8 mouse cellular contexts compared by ENCODE assay signal in genomic region chr15:84557189-84557921, GRCm38 (mm10). TPM values are rescaled to one million over a fixed set of nuclear protein-coding genes. Genes with fewer than 3 reads are reported as not detected.
DNase-seq lines count a peak whose midpoint lies in the region; ATAC-seq and TF ChIP-seq lines count a peak whose summit lies in the region.

Rtl6 (minus strand) TSS chr15:84557823.

- H3K9me3 ChIP-seq in embryonic facial prominence, embryonic 13.5 days: 0 out of 2 replicates have a peak, but pooled peaks cover 3% of the 10 kb centered on the region
- H3K9me3 ChIP-seq in limb, embryonic 11.5 days (ENCODE audit: control insufficient read depth, low read length): no peaks in the 10 kb centered on the region
- H3K9me3 ChIP-seq in midbrain, embryonic 13.5 days: no peaks in the 10 kb centered on the region

- 15% methylated on average over 58 of the region's 59 CpGs for WGBS in bone marrow, adult 2 months
- 8% methylated on average over 59 of the region's 59 CpGs for WGBS in embryonic facial prominence, embryonic 13.5 days
- whole genome bisulfite sequencing in limb, embryonic 11.5 days: 11% methylated on average over 59 of the region's 59 CpGs
- 9% methylated on average over 59 of the region's 59 CpGs for WGBS in midbrain, embryonic 13.5 days
- 11% methylated on average over 59 of the region's 59 CpGs for WGBS in small intestine, adult 2 months

- H3K27me3 ChIP-seq in embryonic facial prominence, embryonic 13.5 days: no peaks in the 10 kb centered on the region
- H3K27me3 ChIP-seq in limb, embryonic 11.5 days (ENCODE audit: control insufficient read depth, insufficient read depth, low read length): no peaks in the 10 kb centered on the region
- H3K27me3 ChIP-seq in midbrain, embryonic 13.5 days: 0 out of 2 replicates have a peak, but pooled peaks cover 8% of the 10 kb centered on the region
- H3K27me3 ChIP-seq in small intestine, adult 2 months (ENCODE audit: control insufficient read depth, insufficient read depth, low read length): no peaks in the 10 kb centered on the region

- H3K4me3 ChIP-seq in bone marrow, adult 2 months (replicated peaks; ENCODE audit: control insufficient read depth, low read depth, low read length): peak within 1 kb of the TSS; percentile 51
- peak within 1 kb of the TSS; percentile 81 for H3K4me3 ChIP-seq in embryonic facial prominence, embryonic 13.5 days
- peak within 1 kb of the TSS; percentile 76 for H3K4me3 ChIP-seq in limb, embryonic 11.5 days (ENCODE audit: low read depth, low read length)
- H3K4me3 ChIP-seq in midbrain, embryonic 13.5 days (replicated peaks): peak within 1 kb of the TSS; percentile 62
- peak within 1 kb of the TSS; percentile 98 for H3K4me3 ChIP-seq in small intestine, adult 2 months (ENCODE audit: low read depth, low read length)

- peaks cover 36% of the 10 kb centered on the region for H3K36me3 ChIP-seq in embryonic facial prominence, embryonic 13.5 days
- peaks cover 7% of the 10 kb centered on the region; the same call in 1 of the 2 replicates for H3K36me3 ChIP-seq in limb, embryonic 11.5 days (ENCODE audit: control insufficient read depth, insufficient read depth, low read length)
- H3K36me3 ChIP-seq in midbrain, embryonic 13.5 days: peaks cover 43% of the 10 kb centered on the region
- H3K36me3 ChIP-seq in small intestine, adult 2 months (ENCODE audit: control insufficient read depth, insufficient read depth, low read length): no peaks in the 10 kb centered on the region

- H3K4me2 ChIP-seq in embryonic facial prominence, embryonic 13.5 days: peak within 1 kb of the TSS; percentile 80
- H3K4me2 ChIP-seq in limb, embryonic 11.5 days (ENCODE audit: low read depth, severe bottlenecking): peak within 1 kb of the TSS; percentile 79
- peak within 1 kb of the TSS; percentile 79 for H3K4me2 ChIP-seq in midbrain, embryonic 13.5 days (replicated peaks)

- peak within 1 kb of the TSS; percentile 37; the same call in 1 of the 2 replicates for H3K27ac ChIP-seq in bone marrow, adult 2 months (ENCODE audit: control insufficient read depth, insufficient read depth, low read depth, low read length, poor library complexity)
- peak within 1 kb of the TSS; percentile 76 for H3K27ac ChIP-seq in embryonic facial prominence, embryonic 13.5 days
- H3K27ac ChIP-seq in limb, embryonic 11.5 days (replicated peaks; ENCODE audit: low read depth, low read length): peak within 1 kb of the TSS; percentile 61; the same call in 1 of the 2 replicates
- peak within 1 kb of the TSS; percentile 95 for H3K27ac ChIP-seq in midbrain, embryonic 13.5 days
- no peak within 1 kb of the TSS for H3K27ac ChIP-seq in small intestine, adult 2 months (ENCODE audit: insufficient read depth, low read depth, low read length)

- peak within 1 kb of the TSS; percentile 86 for H3K9ac ChIP-seq in embryonic facial prominence, embryonic 13.5 days
- peak within 1 kb of the TSS; percentile 78 for H3K9ac ChIP-seq in limb, embryonic 11.5 days (ENCODE audit: low read length)
- peak within 1 kb of the TSS; percentile 87 for H3K9ac ChIP-seq in midbrain, embryonic 13.5 days (replicated peaks)

- ATAC-seq in embryonic facial prominence, embryonic 13.5 days (ENCODE audit: insufficient number of reproducible peaks, insufficient read depth, low FRiP score, low TSS enrichment, low read depth): peak; percentile 67; the same call in 1 of the 2 replicates
- ATAC-seq in limb, embryonic 11.5 days (ENCODE audit: insufficient number of reproducible peaks, low FRiP score, low TSS enrichment, low read depth): peak; percentile 75
- peak; percentile 93 for ATAC-seq in midbrain, embryonic 13.5 days
- no peak for ATAC-seq in erythroid progenitor cell, adult 5-6 weeks (replicated peaks; ENCODE audit: low FRiP score, poor library complexity, severe bottlenecking)

- no peak for TF ChIP-seq CTCF in bone marrow, adult 2 months (IDR thresholded peaks at IDR 0.05; ENCODE audit: control insufficient read depth, insufficient read depth, low read length)
- no peak for TF ChIP-seq CTCF in small intestine, adult 2 months (IDR thresholded peaks at IDR 0.05; ENCODE audit: extremely low read depth, insufficient read length, insufficient replicate concordance, low read depth, low read length)

- no peaks in the 10 kb centered on the region for H3K4me1 ChIP-seq in bone marrow, adult 2 months (ENCODE audit: control insufficient read depth, insufficient read depth, low read length)
- peaks cover 12% of the 10 kb centered on the region for H3K4me1 ChIP-seq in embryonic facial prominence, embryonic 13.5 days
- H3K4me1 ChIP-seq in limb, embryonic 11.5 days (ENCODE audit: control insufficient read depth, insufficient read depth, low read length): peaks cover 2% of the 10 kb centered on the region; the same call in 1 of the 2 replicates
- peaks cover 47% of the 10 kb centered on the region for H3K4me1 ChIP-seq in midbrain, embryonic 13.5 days (replicated peaks)
- H3K4me1 ChIP-seq in small intestine, adult 2 months (ENCODE audit: control insufficient read depth, insufficient read depth, insufficient read length, low read length): peaks cover 9% of the 10 kb centered on the region

- DNase-seq in heart, adult 9 months (ENCODE audit: low spot score in 2 of 2): peak; percentile 85 to 89
- DNase-seq in kidney, adult 8-10 months: peak; percentile 86 to 89
- DNase-seq in limb, embryonic 11.5 days (ENCODE audit: low spot score): peak; percentile 91

- TF ChIP-seq POLR2A in bone marrow, adult 2 months (IDR thresholded peaks at IDR 0.05; ENCODE audit: borderline replicate concordance, control insufficient read depth, low read depth, low read length): no peak
- TF ChIP-seq POLR2A in small intestine, adult 2 months (IDR thresholded peaks at IDR 0.05; ENCODE audit: low read depth, low read length): no peak

RNA-seq across cellular contexts. Expression of gene Rtl6, which starts in this region (rescaled TPM):
- 0.90 and 2.1 TPM in 2 replicates for polyA plus RNA-seq in bone marrow, adult 2 months (2011; ENCODE audit: insufficient read depth, insufficient read length, low replicate concordance, missing spikeins)
- polyA plus RNA-seq in embryonic facial prominence, embryonic 13.5 days (2015; fragmentation: Nextera tagmentation; extraction: Ambion mirVana): 21.6 and 21.9 TPM in 2 replicates
- 14.2 and 15.3 TPM in 2 replicates for polyA plus RNA-seq in limb, embryonic 11.5 days (2014; fragmentation: Nextera tagmentation; extraction: Ambion mirVana)
- 57.8 and 62.2 TPM in 2 replicates for polyA plus RNA-seq in midbrain, embryonic 13.5 days (2015; fragmentation: Nextera tagmentation; extraction: Ambion mirVana)
- 2.1 and 2.9 TPM in 2 replicates for polyA plus RNA-seq in small intestine, adult 2 months (2012; rRNA removed)
- 1.1 TPM in 1 of 2 replicates, not detected in the other for total RNA-seq in erythroid progenitor cell, adult 5-6 weeks (2015; ENCODE audit: low replicate concordance)
- 0.77 TPM in 1 of 2 replicates, not detected in the other for total RNA-seq in erythroid progenitor cell, adult 5-6 weeks (2017; ENCODE audit: low replicate concordance)
